Mouse (Mus musculus) gonadal fat pad, adult 2 months (tissue): ENCODE measurements around the gene Phykpl. TPM values are rescaled to one million over a fixed set of nuclear protein-coding genes. Genes with fewer than 3 reads are reported as not detected.
"Not testable (repeated sequence)": the region's sequence is repeated elsewhere in the genome, so short reads cannot be mapped to it uniquely, and the experiment has no call there.

Experiments
- DNase-seq: peaks from one replicate; pipeline ENCODE4 v3.0.0-alpha.2; 2012; ENCODE audit warnings: low read depth
- polyA plus RNA-seq: library from polyadenylated mRNA; depleted of rRNA; stranded (reverse); fragments of >200 nt; gene quantifications from 2 replicates; pipeline ENCODE4 v1.2.3, GENCODE M21; 2012

Gene Phykpl
- polyA plus RNA-seq, 1 experiment, result 28.9 TPM

DNA sequence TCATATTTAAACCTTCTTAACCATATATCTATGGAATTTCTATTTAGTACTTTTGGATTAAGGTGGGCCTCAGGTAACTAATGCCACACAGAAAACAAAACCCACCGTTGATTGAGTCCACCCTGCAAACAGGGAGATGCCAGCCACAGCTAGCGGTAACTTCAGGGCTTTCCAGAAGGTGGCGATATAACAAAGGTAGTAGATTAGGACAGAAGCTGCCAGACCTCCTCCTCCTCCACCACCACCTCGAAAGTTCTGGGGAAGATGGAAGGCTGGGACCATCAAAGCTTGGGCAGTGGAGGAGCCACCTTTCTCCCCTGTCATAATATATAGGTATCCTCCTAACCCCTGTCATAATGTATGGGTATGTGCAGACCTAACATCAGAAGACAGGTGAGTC lies 33.1 kb downstream of the Phykpl start:
- no peak for DNase-seq

DNA sequence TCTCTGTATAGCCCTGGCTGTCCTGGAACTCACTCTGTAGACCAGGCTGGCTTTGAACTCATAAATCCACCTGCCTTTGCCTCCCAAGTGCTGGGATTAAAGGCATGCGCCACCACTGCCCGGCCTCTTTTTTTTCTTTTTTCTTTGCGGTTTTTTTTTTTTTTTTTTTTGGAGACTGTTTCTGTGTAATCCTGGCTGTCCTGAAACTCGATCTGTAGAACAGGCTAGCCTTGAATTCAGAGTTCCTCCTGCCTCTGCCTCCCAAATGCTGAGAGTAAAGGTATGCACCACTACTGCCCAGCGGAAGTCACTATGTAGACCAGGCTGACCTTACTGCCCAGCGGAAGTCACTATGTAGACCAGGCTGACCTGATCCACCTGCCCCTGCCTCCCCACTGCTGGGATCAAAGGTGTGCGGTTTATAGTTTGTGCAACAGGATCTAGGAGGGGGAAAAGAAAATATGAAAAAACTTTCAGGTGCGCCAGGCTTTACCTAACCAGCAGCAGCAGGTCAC lies 34.4 kb downstream of the Phykpl start:
- DNase-seq, result no peak

DNA sequence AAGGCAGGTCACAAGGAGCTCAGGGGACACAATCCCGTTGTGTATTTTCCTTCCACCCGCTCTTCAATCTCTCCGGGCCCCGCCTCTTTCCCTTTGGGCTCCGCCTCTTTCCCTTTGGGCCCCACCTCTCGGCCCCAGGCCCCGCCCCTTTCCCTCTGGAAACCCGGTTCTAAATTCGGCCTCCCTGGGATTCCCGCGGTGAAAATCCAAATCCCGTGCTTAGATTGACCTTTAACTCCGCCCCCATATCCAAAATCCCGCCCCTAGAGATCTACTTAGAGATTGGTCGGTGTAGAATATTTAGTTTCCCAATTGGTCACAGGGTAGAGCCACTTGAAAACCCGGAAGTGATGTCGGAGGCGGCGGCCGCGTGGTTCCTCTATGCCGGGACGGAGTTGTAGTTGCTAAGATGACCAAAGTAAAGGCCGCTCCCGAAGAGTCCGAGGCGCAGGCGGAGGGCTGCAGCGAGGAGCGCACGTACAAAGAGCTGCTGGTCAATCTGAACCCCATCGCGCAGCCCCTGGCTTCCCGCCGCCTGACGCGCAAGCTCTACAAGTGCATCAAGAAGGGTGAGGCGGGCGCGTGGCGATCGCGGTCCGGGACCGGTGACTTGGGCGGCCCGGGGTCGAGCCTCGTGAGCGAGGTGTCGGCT lies 35.0 kb downstream of the Phykpl start, which contains the start of gene Nhp2:
Gene Nhp2 (plus strand): TSS at position 327 of the 652 bp plus-strand sequence.
- peak; percentile 98 for DNase-seq

DNA sequence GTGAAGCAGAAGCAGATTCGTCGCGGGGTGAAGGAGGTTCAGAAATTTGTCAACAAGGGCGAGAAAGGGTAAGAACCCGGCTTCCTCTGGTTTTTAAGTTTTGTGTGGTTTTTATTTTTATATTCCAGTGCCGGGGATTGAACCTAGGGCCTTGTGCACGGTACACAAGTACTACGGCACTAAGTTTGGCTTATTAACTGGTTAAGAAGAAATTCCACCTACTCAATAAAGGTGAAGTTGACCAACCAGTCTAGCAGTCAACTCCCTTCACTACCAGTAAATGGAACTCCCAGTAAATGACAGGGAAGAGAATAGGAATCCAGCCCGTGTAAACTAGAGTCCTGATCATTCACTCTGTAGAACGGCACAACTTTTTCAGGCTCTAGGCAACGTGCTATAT lies 35.5 kb downstream of the Phykpl start:
- no peak for DNase-seq

DNA sequence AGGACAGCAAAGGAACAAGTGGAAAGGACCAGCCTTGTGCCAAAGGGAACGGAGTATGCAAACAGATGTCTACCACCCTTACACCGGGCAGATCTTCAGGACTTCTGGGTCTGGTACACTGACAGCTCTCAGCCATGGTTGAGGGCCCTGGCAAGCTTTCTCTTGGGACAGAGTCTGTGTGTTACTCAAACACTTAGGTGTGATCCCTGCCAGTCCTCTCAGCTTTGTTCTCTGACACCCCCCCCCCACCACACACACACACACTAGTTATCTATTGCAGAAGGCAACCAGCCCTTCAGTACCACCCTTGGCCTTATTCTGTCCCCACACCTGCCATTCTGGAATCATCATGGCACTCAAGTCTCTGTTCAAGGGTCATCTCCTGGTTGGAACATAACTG lies 37.2 kb downstream of the Phykpl start:
- DNase-seq, result no peak

DNA sequence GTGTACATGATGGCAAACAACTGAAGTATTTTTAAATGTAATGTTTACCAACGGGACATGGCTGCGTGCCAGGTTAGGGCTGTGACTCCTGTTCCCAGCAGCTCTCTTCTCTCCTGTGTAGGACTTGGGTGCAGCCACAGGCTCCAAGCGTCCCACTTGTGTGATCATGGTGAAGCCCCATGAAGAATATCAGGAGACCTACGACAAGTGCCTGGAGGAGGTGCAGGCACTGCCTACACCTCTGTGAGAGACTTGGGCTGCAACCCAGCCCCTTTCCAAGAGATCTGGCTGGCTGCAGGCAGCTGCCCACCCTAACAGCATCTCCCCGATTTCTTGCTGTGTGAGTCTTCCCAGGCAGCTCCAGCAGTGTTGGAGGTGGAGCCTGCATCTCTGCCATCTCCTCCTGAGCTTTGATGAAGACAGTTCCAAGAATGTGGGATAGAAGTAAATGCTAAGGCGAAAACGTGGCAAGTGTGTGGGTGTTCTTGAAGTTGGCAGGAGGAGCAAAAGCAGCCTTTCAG lies 38.5 kb downstream of the Phykpl start:
- no peak for DNase-seq

DNA sequence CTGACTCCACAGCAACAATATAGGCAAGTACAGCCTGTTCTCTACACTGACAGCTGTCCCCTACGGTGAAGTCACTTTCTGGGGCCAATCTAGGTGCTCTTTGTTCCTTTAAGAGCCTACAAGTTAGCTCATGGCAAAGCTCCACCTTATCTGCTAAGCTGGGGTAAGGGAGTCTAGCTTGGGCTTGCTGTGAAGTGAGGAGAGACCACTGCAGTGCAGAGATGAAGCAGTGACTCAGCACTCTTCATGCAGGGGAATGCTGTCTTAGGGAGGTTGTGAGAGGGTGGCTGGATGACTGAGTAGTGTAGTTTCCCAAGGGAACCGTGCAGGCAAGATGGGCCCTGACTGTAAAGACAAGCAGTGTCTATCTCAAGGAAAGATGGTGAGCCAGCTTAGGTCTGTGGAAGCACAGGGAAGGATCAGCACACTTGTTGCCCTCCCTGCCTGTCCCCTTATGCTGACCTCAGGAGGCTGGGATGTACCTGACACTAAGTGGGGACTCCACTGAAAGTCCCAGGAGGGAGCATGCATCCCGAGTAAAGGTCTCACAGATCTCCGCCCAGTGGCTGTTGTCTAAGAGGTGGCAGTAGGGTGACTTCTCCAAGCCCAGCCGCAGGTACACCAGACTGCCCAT lies 40.7 kb downstream of the Phykpl start:
- no peak for DNase-seq

DNA sequence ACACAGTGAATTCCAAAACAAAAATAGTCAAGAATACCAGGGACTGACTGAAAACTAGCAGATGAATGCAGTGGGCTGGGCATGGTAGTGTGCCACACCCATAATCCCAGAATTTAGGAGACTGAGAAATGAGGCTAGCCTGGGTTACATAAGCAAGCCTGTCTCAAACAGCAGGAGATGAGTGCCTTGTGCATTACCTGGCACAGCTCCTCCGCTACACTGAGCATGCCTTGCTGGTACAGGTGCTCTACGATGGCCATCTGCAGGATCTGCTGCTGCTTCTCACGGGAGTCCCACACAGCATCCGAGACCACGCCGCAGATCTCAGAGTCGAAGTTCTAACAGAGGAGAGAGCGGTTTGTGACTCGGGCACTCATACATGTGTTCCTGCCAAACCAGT lies 42.9 kb downstream of the Phykpl start:
- DNase-seq, result no peak

DNA sequence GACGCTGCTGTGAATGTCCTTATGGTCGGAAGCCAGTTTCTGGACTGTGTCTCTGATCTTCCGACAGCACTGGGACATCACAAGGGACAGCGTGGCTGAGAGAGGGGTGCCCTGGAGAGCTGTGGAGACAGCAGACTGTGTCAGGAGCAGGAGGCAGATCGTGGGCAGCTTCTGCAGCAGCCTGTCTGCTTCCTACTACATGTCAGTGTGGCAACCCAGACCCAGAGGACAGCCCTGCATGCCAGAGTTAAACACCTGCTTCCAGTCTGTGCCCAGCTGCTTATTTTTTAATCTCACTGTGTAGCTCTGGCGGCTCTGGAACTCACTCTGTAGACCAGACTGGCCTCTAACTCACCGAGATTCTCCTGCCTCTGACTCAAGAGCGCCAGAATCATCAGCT lies 43.4 kb downstream of the Phykpl start:
- no peak for DNase-seq

DNA sequence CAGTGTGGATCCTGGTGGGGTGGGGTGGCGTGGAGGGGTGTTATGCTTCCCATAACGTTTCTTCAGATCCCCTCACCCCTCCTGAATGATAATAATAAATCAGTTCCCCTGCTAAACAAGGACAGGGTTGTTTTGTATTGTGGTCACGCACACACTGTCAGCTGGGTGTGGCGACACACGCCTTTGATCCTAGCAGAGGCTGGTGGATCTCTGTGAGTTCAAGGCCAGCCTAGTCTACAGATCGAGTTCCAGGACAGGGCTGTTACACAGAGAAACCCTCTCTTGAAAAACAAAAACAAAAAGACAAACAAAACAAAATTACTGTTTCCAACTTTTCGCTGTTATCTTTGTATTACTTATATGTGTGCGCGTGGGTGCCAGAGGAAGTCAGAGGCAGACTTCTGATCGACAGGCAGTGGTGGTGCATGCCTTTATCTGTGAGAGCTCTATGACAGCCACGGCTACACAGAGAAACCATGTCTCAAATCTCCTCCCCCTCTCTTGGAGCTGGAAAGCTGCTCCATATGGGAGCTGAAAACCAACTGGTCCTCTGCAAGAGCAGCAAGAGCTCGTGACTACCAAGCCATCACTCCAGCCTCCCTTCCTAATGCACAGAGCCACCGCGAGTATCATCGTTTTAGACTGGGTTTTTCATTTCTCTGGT lies 45.2 kb downstream of the Phykpl start:
- DNase-seq, result no peak

DNA sequence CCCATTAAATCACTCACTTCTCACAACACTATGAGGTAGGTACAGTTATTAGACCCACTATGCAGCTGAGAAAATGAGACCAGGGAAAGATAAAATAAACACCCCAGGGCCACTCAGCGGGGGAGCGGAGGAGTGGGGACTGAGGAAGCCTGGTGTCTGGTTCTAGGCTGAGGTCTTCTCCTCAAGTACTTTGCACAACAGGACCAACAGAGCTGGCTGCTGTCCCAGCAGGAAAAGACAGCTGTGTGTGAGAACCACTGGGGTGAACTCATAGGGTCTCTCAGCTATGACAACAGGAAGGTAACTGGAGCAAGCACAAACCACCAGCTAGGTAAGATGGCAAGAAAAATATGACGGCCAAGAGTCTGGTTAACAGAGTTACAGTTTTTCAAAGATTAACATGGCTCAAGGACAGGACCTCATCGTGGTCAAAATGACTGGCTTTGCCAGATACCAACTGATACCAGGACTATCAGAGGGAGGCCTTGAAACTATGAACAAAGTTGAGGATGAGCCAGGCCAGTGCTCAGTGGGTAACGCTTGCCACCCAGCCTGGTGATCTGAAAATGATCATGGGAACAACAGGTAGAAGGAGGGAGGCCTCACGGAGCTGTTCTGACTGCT lies 47.7 kb downstream of the Phykpl start:
- no peak for DNase-seq

DNA sequence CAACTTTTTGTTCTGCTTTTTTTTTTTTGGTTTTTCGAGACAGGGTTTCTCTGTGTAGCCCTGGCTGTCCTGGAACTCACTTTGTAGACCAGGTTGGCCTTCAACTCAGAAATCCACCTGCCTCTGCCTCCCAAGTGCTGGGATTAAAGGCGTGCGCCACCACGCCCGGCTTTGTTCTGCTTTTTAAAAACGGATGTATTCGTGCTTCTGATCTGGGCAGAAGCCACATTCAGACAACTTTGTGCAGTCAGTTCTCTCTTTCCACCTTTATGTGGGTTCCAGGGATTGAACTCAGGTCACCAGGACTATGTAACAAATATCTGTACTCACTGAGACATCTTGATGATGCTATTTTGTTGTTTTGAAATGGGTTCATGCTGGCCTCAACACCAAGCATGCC lies 48.6 kb downstream of the Phykpl start:
- DNase-seq, result not testable (repeated sequence)

DNA sequence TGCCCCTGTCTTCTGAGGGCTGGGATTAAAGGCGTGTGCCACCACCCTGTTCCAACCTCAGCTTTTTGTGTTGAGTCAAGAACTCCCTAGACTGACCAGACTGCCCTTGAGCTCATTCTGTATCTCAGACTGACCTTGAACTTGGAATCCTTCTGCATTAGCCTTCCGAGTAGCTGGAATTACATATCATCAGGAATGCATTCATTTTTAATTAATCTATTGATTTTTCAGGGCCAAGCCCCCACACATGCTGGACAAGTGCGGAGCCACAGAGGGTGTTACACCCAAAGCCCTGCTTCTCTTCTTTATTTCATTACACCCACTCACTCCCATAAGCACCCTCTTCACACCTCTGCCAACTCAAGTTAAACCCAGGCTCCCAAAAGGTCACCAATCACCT lies 49.2 kb downstream of the Phykpl start:
- DNase-seq, result no peak

DNA sequence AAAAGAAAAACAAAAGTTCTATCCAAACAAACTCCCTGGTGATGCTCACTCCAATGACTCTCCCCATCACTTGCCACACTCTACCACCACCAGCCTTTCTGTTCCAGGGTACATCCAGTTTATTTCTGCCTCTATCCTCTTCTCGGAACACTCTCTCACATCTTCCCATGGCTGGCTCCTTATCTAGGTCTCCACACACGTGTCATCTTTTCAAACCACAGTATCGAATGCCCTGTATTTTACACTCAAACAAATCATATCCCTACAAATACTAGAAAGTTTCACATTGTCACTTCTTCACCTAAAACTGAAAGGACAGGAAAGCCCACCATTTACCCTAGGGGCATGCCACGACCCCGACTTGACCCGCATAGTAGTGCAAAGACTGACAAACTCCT lies 50.6 kb downstream of the Phykpl start:
- no peak for DNase-seq

DNA sequence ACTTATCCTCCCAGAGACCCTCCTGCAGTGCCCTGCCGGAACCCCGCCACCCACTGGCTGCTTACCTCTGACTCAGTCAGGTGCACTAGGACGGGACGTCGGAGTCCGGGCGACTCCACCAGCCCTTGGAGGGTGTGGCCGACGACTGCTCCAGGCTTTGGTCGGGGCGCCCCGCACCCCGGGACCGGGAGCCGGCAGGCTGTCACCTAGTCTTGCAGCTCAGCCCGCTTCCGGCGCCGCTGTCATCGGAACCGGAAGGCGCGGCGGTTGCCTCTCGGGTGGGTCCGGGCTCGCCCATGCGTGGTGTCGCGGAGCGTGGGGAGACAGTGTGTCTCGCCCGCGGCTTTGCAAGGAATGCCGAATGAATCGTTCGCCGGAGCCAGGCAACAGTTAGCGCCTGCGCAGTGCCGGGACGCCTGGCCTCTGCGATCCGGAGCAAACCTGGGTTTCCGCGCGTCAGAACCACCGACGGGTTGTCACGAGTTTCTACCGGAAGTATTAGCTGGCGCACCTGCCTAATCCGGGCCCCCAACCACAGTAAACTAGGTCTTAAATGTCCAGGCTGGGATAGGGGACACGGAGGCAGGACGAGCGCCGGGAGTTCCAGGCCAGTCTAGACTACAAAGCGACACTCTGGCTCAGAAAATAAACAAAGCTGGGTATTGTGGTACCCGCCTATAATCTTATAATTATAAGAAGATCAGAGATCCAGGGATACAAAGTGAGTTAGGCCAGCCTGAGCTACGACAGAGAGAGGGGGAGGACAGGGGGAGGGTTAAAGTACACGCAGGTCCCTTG lies 51.2 kb downstream of the Phykpl start, which contains the start of gene Rmnd5b:
Gene Rmnd5b (minus strand): TSS at position 372 of the 798 bp plus-strand sequence.
- DNase-seq, result no peak

DNA sequence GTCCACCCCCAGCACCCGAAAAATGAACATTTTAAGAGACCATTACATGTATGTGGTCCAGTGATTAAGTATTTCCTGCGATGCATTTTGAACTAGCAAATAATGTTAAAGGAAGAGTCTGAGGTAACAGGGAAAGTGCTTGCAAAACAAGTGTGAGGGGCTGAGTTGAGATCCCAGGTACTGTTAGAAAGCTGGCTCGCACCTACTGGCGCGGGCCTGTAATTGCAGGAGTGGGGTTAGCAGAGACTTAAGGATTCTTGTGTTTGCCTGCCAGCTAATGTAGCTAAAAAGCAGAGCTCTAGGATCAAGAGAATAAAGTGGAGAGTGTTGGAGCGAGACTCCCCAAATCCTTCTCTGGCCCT lies 51.7 kb downstream of the Phykpl start:
- no peak for DNase-seq

DNA sequence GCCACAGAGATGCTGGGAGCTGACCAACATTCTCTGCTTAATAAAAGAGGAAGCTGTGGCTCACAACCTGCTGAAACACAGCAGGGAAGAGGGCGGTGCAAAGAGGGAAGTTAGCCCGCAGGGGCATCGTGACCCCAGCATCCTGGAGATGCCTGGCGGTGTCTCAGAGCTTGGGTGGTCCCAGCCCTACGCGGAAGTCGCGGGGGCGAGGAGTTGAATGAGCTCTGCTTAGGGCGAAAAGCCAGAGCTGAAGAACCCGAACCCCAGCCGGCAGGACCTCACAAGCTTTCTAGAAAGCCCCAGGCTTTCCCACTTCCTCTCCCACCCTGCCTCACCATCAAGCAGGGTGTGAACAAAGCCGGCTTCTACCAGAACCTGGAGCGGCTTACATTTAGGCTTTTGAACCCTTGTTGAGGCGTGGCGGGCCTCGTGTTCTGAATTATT lies 53.4 kb downstream of the Phykpl start:
- DNase-seq, result no peak

DNA sequence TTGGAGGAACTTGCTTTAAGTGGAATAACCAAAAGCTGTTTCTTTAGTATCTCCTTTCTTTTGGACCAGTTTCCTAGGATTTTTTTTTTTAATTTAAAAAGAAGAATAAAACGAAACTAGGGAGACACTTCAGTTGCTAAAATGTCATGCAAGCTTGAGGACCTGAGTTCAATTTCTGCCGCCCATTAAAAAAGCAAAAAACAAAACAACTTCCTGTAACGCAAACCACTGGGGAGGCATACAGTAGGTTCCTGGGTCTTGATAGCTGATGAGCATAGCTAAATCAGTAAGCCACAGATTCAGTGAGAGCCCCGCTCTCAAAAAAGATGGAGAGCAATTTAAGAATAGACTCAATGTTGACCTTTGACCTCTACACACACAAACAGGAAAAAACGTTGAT lies 53.9 kb downstream of the Phykpl start:
- DNase-seq, result no peak

DNA sequence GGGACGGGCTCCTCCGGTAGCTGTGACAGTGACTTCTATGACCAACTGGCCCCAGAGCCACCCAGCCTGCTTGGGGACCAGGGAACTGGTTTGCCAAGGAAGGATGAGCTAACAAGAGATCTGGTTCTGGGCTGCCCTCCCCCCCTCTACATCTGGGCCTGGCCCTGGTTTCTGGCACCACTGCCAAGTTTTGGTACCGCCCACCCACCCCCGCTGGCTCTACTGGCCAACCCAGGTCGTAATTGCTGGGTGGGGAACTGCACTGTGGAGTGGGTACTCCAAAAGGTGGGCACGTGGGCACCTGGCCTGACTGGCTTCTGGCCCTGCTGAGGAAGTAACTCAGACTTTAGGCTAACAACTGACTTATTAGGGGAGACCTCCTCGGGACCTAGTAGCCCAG lies 56.2 kb downstream of the Phykpl start:
- DNase-seq, result no peak

DNA sequence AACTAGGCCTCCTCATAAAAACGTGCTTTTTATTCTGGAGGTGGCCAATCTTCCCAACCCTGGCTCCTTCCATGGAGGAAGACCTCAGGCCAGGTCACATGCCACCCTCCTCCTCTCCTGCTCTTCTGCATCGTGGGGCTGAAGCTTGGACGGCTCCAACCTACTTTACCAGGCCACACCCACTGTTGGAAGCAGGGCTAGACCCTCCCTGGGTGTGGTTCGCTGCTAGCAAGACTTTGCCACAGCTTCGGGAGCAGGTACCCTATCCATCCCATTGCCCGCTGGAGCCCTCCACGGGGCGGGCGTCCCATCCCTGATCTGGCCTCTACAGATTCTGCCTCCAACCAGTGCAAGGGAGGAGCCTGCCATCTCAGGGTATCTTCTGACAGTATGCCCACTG lies 58.6 kb downstream of the Phykpl start:
- no peak for DNase-seq

DNA sequence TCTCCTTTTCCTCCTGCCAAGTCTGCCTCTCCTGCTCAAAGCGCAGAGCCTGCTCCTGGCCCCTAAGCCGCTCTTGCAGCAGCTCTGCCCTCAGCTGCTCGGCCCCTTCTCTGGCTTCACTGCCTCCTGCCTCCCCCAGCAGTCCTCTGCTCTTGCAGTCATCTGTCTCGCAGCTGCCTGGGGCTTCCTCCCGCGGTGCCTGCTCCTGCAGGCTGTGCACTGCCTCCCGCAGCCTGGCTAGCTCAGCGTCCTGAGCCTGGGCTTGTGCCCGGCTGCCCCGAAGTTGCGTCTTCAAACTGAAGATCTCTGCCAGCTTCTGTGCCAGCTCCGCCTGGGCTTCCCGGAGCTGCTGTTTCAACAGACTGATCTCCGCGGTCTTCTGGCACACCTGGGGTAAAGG lies 59.2 kb downstream of the Phykpl start:
- DNase-seq, result no peak
